Mouse (Mus musculus) 3134 (cell line): ENCODE measurements at regions not wholly inside any gene's neighbourhood (a gene's known extent, or its start where the extent isn't known, plus 50 kb on each side); places are given as distances from the start of the nearest gene placed in this dataset.
"Not testable (repeated sequence)": the region's sequence is repeated elsewhere in the genome, so short reads cannot be mapped to it uniquely, and the experiment has no call there.

ENCODE experiments used
- DNase-seq: peaks from one replicate; pipeline ENCODE4 v3.0.0-alpha.2; 2011; ENCODE audit warnings: low spot score; ENCODE audit not compliant: insufficient read length; ENCODE audit errors: extremely low read depth

- no peak for DNase-seq
Measured at GRCm38 (mm10) chr8:35020480-35020879, 745.1 kb upstream of the Gm19410 start.

DNA sequence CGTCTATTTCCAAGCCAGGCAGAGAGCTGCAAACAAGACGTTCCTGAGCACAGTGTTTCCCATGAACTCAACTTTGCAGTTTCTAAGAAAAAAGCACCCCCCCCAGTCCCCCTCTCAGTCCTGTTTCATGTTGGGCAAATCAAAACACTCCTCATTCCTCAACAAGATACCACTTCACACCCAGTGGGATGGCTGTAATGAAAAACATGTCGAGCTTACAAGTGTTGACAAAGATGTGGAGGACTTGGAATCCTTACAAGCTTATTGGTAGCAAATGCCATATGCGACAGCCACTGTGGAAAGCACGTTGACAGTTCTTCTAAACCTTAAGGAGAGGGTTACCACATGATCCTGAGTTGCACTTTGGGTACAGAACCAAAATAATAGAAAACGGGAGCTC, 742.9 kb upstream of the Gm19410 start:
- DNase-seq, result no peak

- DNase-seq, result no peak
Measured at GRCm38 (mm10) chr8:35047798-35048197, 717.8 kb upstream of the Gm19410 start.

- DNase-seq, result no peak
Measured at GRCm38 (mm10) chr8:35053444-35053843, 712.1 kb upstream of the Gm19410 start.

DNA sequence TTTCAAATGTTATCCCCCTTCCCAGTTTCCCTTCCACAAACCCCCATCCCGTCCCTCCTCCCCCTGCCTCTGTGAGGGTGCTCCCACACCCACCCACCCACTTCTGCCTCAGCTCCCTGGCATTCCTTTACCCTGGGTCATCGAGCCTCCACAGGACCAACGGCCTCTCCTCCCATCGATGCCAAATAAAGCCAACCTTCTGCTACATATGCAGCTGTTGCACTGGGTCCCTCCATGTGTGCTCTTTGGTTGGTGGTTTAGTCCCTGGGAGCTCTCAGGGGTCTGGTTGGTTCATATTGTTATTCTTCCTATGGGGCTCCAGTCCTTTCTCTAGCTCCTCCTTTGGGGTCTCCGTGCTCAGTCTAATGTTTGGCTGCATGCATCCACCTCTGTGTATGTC, 704.5 kb upstream of the Gm19410 start:
- DNase-seq, result no peak

DNA sequence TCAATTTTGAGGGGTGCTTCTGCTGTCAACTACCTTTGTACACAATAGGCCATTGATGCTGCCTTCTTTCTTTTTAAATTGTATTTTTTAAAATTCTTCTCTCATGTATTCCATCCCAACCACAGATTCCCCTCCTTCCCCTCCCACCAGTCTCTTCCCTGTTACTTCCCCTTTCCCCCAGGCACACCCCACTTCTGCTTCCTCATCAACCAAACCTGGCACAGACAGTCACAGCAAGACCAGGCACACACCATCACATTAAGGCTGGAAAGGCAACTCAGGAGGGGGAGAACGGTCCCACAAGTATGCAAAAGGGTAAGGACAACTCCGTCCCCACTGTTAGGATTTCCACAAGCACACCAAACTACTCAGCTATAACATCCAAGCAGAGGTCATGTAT, 697.4 kb upstream of the Gm19410 start:
- no peak for DNase-seq

DNA sequence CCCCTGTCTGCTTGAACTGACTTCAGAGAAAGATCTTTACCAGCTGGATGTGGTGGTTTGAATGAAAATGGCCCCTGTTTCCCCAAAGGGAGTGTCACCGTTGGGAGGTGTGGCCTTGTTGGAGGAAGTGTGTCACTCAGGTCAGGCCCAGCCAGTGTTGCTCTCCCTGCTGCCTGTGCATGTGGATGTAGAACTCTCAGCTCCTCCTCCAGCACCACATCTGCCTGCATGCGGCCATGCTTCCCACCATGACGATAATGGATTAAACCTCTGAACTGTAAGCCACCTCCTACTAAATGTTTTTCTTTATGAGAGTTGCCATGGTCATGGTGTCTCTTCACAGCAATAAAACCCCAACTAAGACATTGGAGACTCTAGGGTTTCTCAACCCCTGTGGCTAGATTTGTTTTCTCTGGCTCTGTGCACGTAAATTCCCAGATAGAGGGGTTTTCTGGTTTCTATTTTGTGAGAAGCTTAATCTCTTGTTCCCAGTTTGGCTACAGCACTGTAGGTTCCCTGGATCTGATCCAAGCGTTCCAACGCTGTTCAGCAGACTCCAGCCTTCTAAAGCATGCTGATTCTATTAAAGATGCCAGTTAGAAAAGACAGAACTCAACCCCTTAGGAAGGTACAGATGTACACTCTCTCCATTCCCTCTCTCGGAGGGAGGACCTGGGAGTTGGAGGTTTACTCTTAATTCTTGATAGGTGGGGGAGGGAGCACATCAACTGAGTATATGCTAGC, 695.2 kb upstream of the Gm19410 start:
- peak; percentile 13 for DNase-seq

- DNase-seq, result no peak
Measured at GRCm38 (mm10) chr8:35075971-35076370, 689.6 kb upstream of the Gm19410 start.

- no peak for DNase-seq
Measured at GRCm38 (mm10) chr8:35083161-35083560, 682.4 kb upstream of the Gm19410 start.

DNA sequence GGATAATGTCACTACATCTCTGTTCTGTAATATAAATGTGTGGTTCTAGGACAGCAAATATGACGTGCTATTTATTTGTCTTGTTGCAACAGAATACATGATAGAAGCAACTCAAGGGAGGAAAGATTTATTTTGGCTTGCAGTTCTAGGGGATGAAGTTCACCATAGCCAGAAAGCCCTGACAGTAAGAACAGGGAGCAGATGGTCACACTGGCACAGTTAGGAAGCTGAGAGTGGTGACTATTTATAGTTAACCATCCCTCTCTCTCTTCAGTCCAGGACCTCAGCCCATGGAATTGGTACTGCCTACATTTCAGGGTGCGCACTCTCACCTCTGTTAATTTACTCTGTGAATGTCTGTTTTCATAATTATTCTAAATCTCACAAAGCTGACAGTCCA, 678.5 kb upstream of the Gm19410 start:
- no peak for DNase-seq

DNA sequence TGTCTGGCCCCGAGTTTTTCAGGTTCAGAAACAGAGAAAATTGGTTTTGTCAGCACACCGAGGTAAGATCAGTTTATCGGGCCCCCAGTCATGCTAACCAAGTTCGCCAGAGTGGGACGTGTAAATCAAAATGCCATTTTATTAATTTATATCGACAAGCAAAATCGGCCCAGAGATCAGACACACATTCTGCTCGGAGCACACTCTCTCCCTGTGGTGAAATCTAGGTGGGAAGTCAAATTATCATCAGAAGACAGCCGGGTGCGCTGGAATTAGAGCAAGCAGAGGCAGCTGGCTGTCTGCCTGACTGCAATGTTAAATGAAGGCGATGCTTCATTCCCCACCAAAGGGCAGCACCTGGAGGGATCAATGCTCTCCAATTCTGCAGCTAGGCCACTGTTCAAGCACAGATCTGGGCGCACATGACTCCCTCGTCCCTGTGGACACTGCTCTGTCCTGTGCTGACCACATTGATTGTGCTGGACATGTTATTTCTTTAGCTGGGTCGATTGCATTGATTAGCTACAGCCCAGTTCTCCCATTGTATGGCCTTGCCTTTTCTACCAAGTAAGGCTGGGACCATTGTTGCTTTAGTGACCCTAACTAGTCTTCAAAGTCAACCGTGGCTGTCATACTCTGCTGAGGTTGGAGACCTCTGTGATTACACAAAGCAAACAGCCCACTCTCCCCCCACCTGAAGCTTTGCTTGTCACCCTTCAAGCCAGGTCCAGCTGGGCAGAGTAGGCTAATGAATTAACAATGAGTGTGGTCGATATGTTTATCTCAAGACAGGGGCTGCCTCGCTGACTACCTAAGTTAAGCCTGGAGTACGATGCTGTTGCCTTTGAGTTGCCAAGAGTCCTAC, 677.0 kb upstream of the Gm19410 start:
- no peak for DNase-seq

DNA sequence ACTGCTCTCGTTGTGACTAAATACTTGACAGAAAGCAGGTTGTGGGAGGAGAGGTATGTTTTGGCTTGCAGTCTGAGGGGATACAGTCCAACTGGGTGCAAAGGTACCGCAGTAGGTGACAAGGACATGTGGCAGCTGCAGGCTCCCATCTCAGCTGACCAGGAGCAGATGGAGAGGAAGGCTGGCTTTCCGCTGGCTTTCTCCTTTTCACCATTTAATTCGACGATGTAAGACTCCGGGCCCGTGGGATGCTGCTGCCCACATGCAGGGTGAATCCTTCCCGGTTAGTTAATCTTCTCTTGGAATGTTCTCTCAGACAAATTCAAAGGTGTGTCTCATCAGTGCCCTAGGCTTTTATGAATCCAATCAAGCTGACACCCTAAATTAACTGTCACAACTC, 676.1 kb upstream of the Gm19410 start:
- DNase-seq, result no peak

- DNase-seq, result no peak
Measured at GRCm38 (mm10) chr8:35101701-35102100, 663.9 kb upstream of the Gm19410 start.

DNA sequence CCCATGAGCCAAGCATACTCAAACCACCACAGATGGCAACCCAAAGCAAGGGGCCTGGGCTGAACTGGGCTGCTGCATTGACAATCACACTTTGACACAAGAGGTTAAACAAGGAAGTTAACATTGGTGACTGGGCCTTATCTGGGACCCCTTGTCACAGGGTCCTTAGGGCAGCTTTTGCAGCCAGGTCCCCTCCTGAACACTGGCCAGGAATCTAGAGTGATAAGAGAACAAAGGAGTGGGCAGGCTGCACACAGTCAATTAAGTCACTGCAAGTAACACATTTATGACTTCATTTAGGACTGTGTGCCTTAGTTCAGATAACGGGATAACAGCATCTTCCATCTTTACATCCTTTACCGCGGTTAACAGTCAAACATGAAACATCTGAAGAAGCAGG, 663.5 kb upstream of the Gm19410 start:
- not testable (repeated sequence) for DNase-seq

- not testable (repeated sequence) for DNase-seq
Measured at GRCm38 (mm10) chr8:35104465-35104876, 661.1 kb upstream of the Gm19410 start.

- DNase-seq, result no peak
Measured at GRCm38 (mm10) chr8:35109506-35110217, 655.9 kb upstream of the Gm19410 start.

GRCm38 (mm10) chr8:35110286-35110685, 655.3 kb upstream of the Gm19410 start:
- no peak for DNase-seq

GRCm38 (mm10) chr8:35111130-35111529, 654.5 kb upstream of the Gm19410 start:
- no peak for DNase-seq

DNA sequence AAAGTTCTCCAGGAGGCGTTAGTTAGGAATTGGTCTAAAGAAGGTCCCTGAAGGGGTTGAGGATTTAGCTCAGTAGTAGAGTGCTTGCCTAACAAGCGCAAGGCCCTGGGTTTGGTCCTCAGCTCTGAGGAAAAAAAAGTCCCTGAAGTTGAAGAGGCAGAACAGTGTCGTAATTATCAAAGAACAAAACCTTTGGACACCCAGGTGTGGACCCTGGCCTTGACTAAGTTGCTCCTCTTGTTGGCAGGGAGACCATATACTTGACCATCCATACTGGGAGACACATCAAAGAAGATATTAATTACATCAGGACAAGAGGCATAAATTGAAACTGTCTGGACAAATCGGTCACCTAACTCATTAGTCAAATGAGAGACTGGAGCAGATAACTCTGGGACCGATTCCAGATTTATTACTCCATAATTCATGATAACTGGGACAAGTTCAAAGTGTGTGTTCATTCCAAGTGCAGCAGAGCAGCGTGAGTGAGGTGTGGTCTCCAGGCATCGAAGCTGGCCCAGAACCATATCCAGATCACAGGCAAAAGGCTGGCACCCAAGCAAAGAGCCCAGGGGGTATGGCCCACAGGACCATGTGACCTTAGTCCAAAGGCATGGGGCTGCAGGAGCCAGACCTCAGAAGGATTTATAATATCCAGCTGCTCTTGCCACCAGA, 652.9 kb upstream of the Gm19410 start:
- no peak for DNase-seq

- peak; percentile 58 for DNase-seq
Measured at GRCm38 (mm10) chr8:35114031-35114430, 651.6 kb upstream of the Gm19410 start.

DNA sequence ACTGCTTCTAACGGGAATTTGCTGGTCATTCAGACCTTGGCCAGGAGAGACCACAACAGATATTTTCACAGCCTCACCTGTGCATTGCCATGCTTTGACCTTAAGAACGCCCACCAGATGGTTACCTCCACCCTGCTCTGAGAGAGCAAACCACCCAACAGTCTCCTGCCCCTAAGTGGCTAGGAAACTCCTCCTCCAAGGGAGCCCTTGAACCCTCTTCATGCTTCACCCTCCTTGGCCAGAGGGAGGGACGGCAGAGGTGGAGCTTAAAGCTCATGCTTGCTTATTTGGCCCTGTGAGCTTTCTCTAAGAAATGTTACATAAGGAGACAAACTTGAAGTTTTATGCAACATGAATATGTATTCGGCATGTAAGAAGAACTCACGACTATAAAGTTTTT, 645.0 kb upstream of the Gm19410 start:
- DNase-seq, result no peak
